Mouse (Mus musculus) kidney, postnatal 0 days (tissue): ENCODE measurements around the gene Kansl2. TPM values are rescaled to one million over a fixed set of nuclear protein-coding genes. Genes with fewer than 3 reads are reported as not detected.

Source experiments
- ATAC-seq: fragments of 200-750 bp; cut with Nextera tagmentation; replicated peaks from 2 replicates; pipeline ENCODE4 v1.8.0; 2017; ENCODE audit warnings: low read depth, moderate number of reproducible peaks, moderate TSS enrichment, moderate library complexity; ENCODE audit not compliant: low FRiP score
- DNase-seq: peaks from one replicate; pipeline ENCODE4 v3.0.0-alpha.2; 2016; ENCODE audit warnings: low spot score
- H3K27ac ChIP-seq: fragments of 300-500 bp; sonication (generic); 2 replicates; pipeline ENCODE4 v1.5.1; 2014; ENCODE audit warnings: mild to moderate bottlenecking
- H3K27me3 ChIP-seq: fragments of 300-500 bp; sonication (generic); 2 replicates; pipeline ENCODE4 v1.6.1; 2014; ENCODE audit warnings: low read length, mixed read lengths; ENCODE audit not compliant: insufficient read depth
- H3K36me3 ChIP-seq: fragments of 300-500 bp; sonication (generic); 2 replicates; pipeline ENCODE4 v1.6.1; 2014; ENCODE audit warnings: low read length, mixed read lengths; ENCODE audit not compliant: insufficient read depth
- H3K4me1 ChIP-seq: fragments of 300-500 bp; sonication (generic); replicated peaks from 2 replicates; pipeline ENCODE4 v1.6.1; 2014; ENCODE audit warnings: antibody characterized with exemption, low read length, mixed read lengths; ENCODE audit not compliant: insufficient read depth
- H3K4me2 ChIP-seq: fragments of 300-500 bp; sonication (generic); 2 replicates; pipeline ENCODE4 v1.6.1; 2014; ENCODE audit warnings: mild to moderate bottlenecking, low read length, moderate library complexity, mixed read lengths
- H3K4me3 ChIP-seq: fragments of 300-500 bp; sonication (generic); replicated peaks from 2 replicates; pipeline ENCODE4 v1.5.1; 2014; ENCODE audit warnings: low read depth, low read length
- H3K9ac ChIP-seq: fragments of 300-500 bp; sonication (generic); 2 replicates; pipeline ENCODE4 v1.6.1; 2014; ENCODE audit warnings: low read depth, low read length
- H3K9me3 ChIP-seq: fragments of 300-500 bp; sonication (generic); replicated peaks from 2 replicates; pipeline ENCODE4 v1.6.1; 2016; ENCODE audit warnings: low read length, inconsistent platforms, mixed read lengths
- CTCF ChIP-seq: IDR thresholded peaks from 2 replicates; pipeline ENCODE4 v1.5.1; 2016; ENCODE audit warnings: antibody characterized with exemption, low read depth, mild to moderate bottlenecking, moderate library complexity
- WGBS: fragments of 180-500 bp; shearing (Covaris S2); extraction: QIAGEN DNeasy Blood & Tissue Kit; methylation state at CpG from one replicate; pipeline ENCODE4 v1.1.7; 2014; 5-methylcytosine and 5-hydroxymethylcytosine counted together
- microRNA-seq: library from miRNA; unstranded; fragments of <30 nt; microRNA quantifications from one replicate; pipeline ENCODE4, GENCODE M21; 2016
- polyA plus RNA-seq: library from polyadenylated mRNA; unstranded; fragments of >200 nt; fragmentation: Nextera tagmentation; extraction: Ambion mirVana; gene quantifications from 2 replicates; pipeline ENCODE4 v1.2.1, GENCODE M21; 2015

Kansl2 gene
- polyA plus RNA-seq, 1 experiment from 2014 or later, result 96.3 TPM

GRCm38 (mm10) chr15:98475382-98475781, 58.7 kb downstream of the Kansl2 start:
- DNase-seq, result peak; percentile 33
- 50% methylated on average over 10 of the region's 10 CpGs for WGBS
- peak; percentile 67 for TF ChIP-seq CTCF
- ATAC-seq, result no peak
- no peaks in the 10 kb centered on the region for H3K4me1 ChIP-seq
- no peak overlapping the region for H3K4me3 ChIP-seq
- no peaks in the 10 kb centered on the region for H3K36me3 ChIP-seq
- H3K27ac ChIP-seq, result no peak overlapping the region
- no peak overlapping the region for H3K9ac ChIP-seq
- H3K9me3 ChIP-seq, result no peaks in the 10 kb centered on the region
- no peak overlapping the region for H3K4me2 ChIP-seq
- no peaks in the 10 kb centered on the region for H3K27me3 ChIP-seq

GRCm38 (mm10) chr15:98474958-98475357, 59.1 kb downstream of the Kansl2 start:
- H3K4me2 ChIP-seq, result no peak overlapping the region
- 78% methylated on average over 10 of the region's 10 CpGs for WGBS
- no peaks in the 10 kb centered on the region for H3K4me1 ChIP-seq
- no peak overlapping the region for H3K9ac ChIP-seq
- no peaks in the 10 kb centered on the region for H3K27me3 ChIP-seq
- no peak overlapping the region for H3K4me3 ChIP-seq
- ATAC-seq (no peak), DNase-seq (no peak)
- no peak overlapping the region for H3K27ac ChIP-seq
- TF ChIP-seq CTCF, result no peak
- H3K36me3 ChIP-seq, result no peaks in the 10 kb centered on the region
- no peaks in the 10 kb centered on the region for H3K9me3 ChIP-seq

- H3K4me2 ChIP-seq, result no peak overlapping the region
- DNase-seq (no peak), ATAC-seq (no peak)
- no peaks in the 10 kb centered on the region for H3K27me3 ChIP-seq
- no peaks in the 10 kb centered on the region for H3K9me3 ChIP-seq
- WGBS, result 91% methylated on average over 13 of the region's 13 CpGs
- H3K36me3 ChIP-seq, result no peaks in the 10 kb centered on the region
- TF ChIP-seq CTCF, result no peak
- H3K27ac ChIP-seq, result no peak overlapping the region
- H3K4me3 ChIP-seq, result no peak overlapping the region
- H3K9ac ChIP-seq, result no peak overlapping the region
- H3K4me1 ChIP-seq, result no peaks in the 10 kb centered on the region
Measured at GRCm38 (mm10) chr15:98471539-98471938, 62.5 kb downstream of the Kansl2 start.

- no peaks in the 10 kb centered on the region for H3K9me3 ChIP-seq
- 90% methylated on average over 4 of the region's 4 CpGs for WGBS
- no peak within 1 kb of the TSS for H3K9ac ChIP-seq
- no peak within 1 kb of the TSS for H3K4me2 ChIP-seq
- H3K27ac ChIP-seq, result no peak within 1 kb of the TSS
- H3K4me3 ChIP-seq, result no peak within 1 kb of the TSS
- DNase-seq (no peak), ATAC-seq (no peak)
- TF ChIP-seq CTCF, result no peak
- no peaks in the 10 kb centered on the region for H3K4me1 ChIP-seq
- H3K36me3 ChIP-seq, result no peaks in the 10 kb centered on the region
- H3K27me3 ChIP-seq, result no peaks in the 10 kb centered on the region
Measured at GRCm38 (mm10) chr15:98469596-98469995, 64.5 kb downstream of the Kansl2 start, which contains the start of gene OR5BS1P. Gene OR5BS1P, plus strand, starts transcription at chr15:98469896.

Small RNA genes within 50 kb of the gene (microRNA-seq; reads per million reads assigned to microRNA genes)
- not detected for gene Mir1291

Other genes with a start within 250 kb of the Kansl2 start
- 1.6 and 1.9 TPM in 2 replicates for gene Zfp641, start 238.1 kb downstream of the Kansl2 start, polyA plus RNA-seq
- not detected in 2 replicates for gene Olfr285, start 216.9 kb downstream of the Kansl2 start, polyA plus RNA-seq
- not detected in 2 replicates for gene Olfr284, start 193.3 kb downstream of the Kansl2 start, polyA plus RNA-seq
- not detected in 2 replicates for gene Olfr283, start 153.3 kb downstream of the Kansl2 start, polyA plus RNA-seq
- not detected in 2 replicates for gene Olfr282, start 103.0 kb downstream of the Kansl2 start, polyA plus RNA-seq
- gene Olfr281, start 81.7 kb downstream of the Kansl2 start, polyA plus RNA-seq, result not detected in 2 replicates
- gene OR5BS1P, start 64.4 kb downstream of the Kansl2 start, polyA plus RNA-seq, result not detected in 2 replicates
- 0.24 and 0.30 TPM in 2 replicates for gene Lalba, start 51.5 kb downstream of the Kansl2 start, polyA plus RNA-seq
- gene Olfr279, start 41.9 kb downstream of the Kansl2 start, polyA plus RNA-seq, result not detected in 2 replicates
- gene Ccnt1, start 36.7 kb upstream of the Kansl2 start, polyA plus RNA-seq, result 42.3 and 46.2 TPM in 2 replicates
- 0.30 and 0.62 TPM in 2 replicates for gene 4930415O20Rik, start 36.7 kb upstream of the Kansl2 start, polyA plus RNA-seq
- 16.8 and 17.0 TPM in 2 replicates for gene Adcy6, start 75.8 kb upstream of the Kansl2 start, polyA plus RNA-seq
- gene Cacnb3, start 96.6 kb upstream of the Kansl2 start, polyA plus RNA-seq, result 19.8 and 22.4 TPM in 2 replicates
- gene Ddx23, start 128.6 kb upstream of the Kansl2 start, polyA plus RNA-seq, result 14.6 and 17.6 TPM in 2 replicates
- gene Rnd1, start 143.2 kb upstream of the Kansl2 start, polyA plus RNA-seq, result 0.50 and 0.66 TPM in 2 replicates
- gene Ccdc65, start 173.9 kb upstream of the Kansl2 start, polyA plus RNA-seq, result 0.74 and 0.75 TPM in 2 replicates
- gene Fkbp11, start 193.9 kb upstream of the Kansl2 start, polyA plus RNA-seq, result 34.4 and 34.6 TPM in 2 replicates
- 39.0 and 39.6 TPM in 2 replicates for gene Arf3, start 228.9 kb upstream of the Kansl2 start, polyA plus RNA-seq
- not detected in 2 replicates for gene Wnt10b, start 243.9 kb upstream of the Kansl2 start, polyA plus RNA-seq